Mouse (Mus musculus): ENCODE data around the gene Gbp3.

GRCm38 (mm10) chr3:142531595-142531994 lies 28.2 kb upstream of the Gbp3 start:
- TF ChIP-seq GATA1 (IDR thresholded peaks at IDR 0.05; ENCODE audit: borderline replicate concordance, low read length), result no peak
- TF ChIP-seq FLI1 (IDR thresholded peaks at IDR 0.05; ENCODE audit: low read length), result no peak

Data from megakaryocyte, embryonic 14.5 days (primary cell).